Mouse (Mus musculus) midbrain, embryonic 14.5 days (tissue): ENCODE data around the gene Fam186a. TPM values are rescaled to one million over a fixed set of nuclear protein-coding genes. Genes with fewer than 3 reads are reported as not detected.

ENCODE experiments used
- ATAC-seq: fragments of 200-750 bp; cut with Nextera tagmentation; 2 replicates; pipeline ENCODE4 v1.8.0; 2017; ENCODE audit warnings: moderate number of reproducible peaks, moderate library complexity; ENCODE audit not compliant: low FRiP score, low TSS enrichment
- DNase-seq: peaks from one replicate; pipeline ENCODE4 v3.0.0-alpha.2; 2015
- H3K27ac ChIP-seq: fragments of 300-500 bp; sonication (generic); replicated peaks from 2 replicates; pipeline ENCODE4 v1.5.1; 2014; ENCODE audit warnings: mild to moderate bottlenecking, low read depth, low read length, moderate library complexity
- H3K27me3 ChIP-seq: fragments of 300-500 bp; sonication (generic); 2 replicates; pipeline ENCODE4 v1.6.1; 2014; ENCODE audit warnings: low read length, control low read depth, mixed read lengths; ENCODE audit not compliant: control insufficient read depth, insufficient read depth
- H3K36me3 ChIP-seq: fragments of 300-500 bp; sonication (generic); 2 replicates; pipeline ENCODE4 v1.6.1; 2014; ENCODE audit warnings: low read length, control low read depth; ENCODE audit not compliant: control insufficient read depth, insufficient read depth
- H3K4me1 ChIP-seq: fragments of 300-500 bp; sonication (generic); 2 replicates; pipeline ENCODE4 v1.6.1; 2014; ENCODE audit warnings: mild to moderate bottlenecking, antibody characterized with exemption, low read length, control low read depth; ENCODE audit not compliant: control insufficient read depth, insufficient read depth
- H3K4me2 ChIP-seq: fragments of 300-500 bp; sonication (generic); 2 replicates; pipeline ENCODE4 v1.6.1; 2014; ENCODE audit warnings: mild to moderate bottlenecking, low read length, moderate library complexity
- H3K4me3 ChIP-seq: fragments of 300-500 bp; sonication (generic); replicated peaks from 2 replicates; pipeline ENCODE4 v1.5.1; 2014; ENCODE audit warnings: low read depth, low read length
- H3K9ac ChIP-seq: fragments of 300-500 bp; sonication (generic); replicated peaks from 2 replicates; pipeline ENCODE4 v1.6.1; 2014; ENCODE audit warnings: mild to moderate bottlenecking, low read length, moderate library complexity
- H3K9me3 ChIP-seq: fragments of 300-500 bp; sonication (generic); 2 replicates; pipeline ENCODE4 v1.6.1; 2016; ENCODE audit warnings: low read length, control low read depth, mixed read lengths; ENCODE audit not compliant: control insufficient read depth
- WGBS: fragments of 180-500 bp; shearing (Covaris S2); extraction: QIAGEN DNeasy Blood & Tissue Kit; methylation state at CpG from one replicate; pipeline ENCODE4 v1.1.7; 2014; 5-methylcytosine and 5-hydroxymethylcytosine counted together
- polyA plus RNA-seq: library from polyadenylated mRNA; unstranded; fragments of >200 nt; fragmentation: Nextera tagmentation; extraction: Ambion mirVana; gene quantifications from 2 replicates; pipeline ENCODE4 v1.2.1, GENCODE M21; 2014

The Fam186a gene
- polyA plus RNA-seq, 1 experiment from 2014 or later, result not detected

DNA sequence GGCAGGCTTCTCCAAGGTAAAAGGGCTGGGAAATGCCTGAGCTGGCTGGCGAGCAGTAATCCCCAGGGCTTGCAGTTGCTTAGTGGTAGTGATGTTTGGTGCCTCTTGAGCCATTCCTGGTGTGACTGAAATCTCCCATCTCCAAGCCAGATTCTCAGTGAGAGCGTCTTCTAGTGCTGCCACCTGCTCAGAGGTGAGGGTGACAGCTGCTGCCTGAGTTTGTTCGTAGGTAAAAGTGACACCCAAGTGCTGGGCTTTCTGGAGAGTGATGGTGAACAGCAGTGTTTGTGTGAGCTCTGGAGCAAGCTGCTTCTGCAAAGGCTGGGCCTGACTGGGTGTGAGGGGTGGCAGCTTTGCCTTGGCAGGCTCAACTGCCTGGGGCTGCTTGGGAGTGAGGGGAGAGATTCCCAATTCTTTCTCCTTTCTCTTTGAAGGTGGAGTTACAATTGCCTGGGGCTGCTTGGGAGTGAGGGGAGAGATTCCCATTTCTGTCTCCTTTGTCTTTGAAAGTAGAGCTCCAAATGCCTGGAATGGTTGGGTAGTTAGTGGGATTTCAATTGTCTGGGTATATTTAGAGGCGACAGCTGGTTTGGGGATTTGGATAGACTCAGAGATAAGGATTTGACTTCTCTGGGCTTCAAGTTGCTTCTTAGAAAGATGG is 25.8 kb downstream of the Fam186a start:
- WGBS, result 67% methylated on average over 4 of the region's 4 CpGs
- Histone ChIP-seq H3K4me2 (no peak overlapping the region), H3K27me3 (no peaks in the 10 kb centered on the region), H3K27ac (no peak overlapping the region), H3K9ac (no peak overlapping the region), H3K36me3 (no peaks in the 10 kb centered on the region), H3K4me1 (no peaks in the 10 kb centered on the region), H3K9me3 (no peaks in the 10 kb centered on the region), H3K4me3 (no peak overlapping the region)
- peak; percentile 22 for DNase-seq
- no peak for ATAC-seq

DNA sequence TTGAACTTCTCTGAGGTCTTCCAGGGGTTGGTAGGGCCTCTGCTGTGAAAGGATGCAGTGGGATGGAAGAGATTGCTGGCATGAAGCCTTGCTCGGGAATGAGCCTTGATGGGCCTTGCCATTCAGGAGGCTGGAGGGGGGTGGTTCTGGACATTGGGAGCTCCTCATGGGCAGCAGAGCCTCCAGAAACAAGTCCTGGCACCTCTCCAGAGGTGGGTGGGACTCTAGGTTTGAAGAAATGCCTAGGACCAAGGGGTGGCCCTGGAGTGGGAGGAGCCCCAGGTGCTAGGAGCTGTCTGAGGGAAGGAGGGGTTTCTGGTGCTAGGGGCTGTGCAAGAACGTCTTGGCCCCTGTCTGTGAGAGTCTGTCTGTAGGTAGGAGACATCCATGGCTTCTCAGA is 26.4 kb downstream of the Fam186a start:
- ATAC-seq, result no peak
- no peaks in the 10 kb centered on the region for H3K4me1 ChIP-seq
- DNase-seq, result no peak
- no peaks in the 10 kb centered on the region for H3K27me3 ChIP-seq
- H3K9me3 ChIP-seq, result no peaks in the 10 kb centered on the region
- no peak overlapping the region for H3K9ac ChIP-seq
- H3K36me3 ChIP-seq, result no peaks in the 10 kb centered on the region
- H3K27ac ChIP-seq, result no peak overlapping the region
- no peak overlapping the region for H3K4me3 ChIP-seq
- WGBS, result 69% methylated on average over 2 of the region's 2 CpGs
- H3K4me2 ChIP-seq, result no peak overlapping the region

DNA sequence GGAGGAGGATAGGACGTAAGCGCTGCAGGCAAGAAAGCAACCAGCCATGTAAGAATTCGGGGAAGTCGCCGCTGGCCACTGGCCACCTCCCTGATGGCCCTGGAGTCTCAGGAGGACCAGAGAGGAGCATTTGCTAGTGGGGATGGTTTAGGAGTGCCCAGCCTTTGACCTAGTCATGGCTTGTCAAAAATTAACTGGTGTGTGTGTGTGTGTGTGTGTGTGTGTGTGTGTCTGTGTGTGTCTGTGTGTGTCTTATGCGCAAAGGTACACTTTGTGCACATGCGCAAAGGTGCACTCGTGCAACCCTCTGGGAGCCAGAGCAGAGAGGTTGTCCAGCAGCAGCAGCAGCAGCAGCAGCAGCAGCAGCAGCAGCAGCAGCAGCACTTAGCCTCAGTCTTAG is 29.0 kb downstream of the Fam186a start:
- no peak overlapping the region for H3K27ac ChIP-seq
- WGBS, result 89% methylated on average over 8 of the region's 8 CpGs
- no peak overlapping the region for H3K9ac ChIP-seq
- DNase-seq, result no peak
- no peaks in the 10 kb centered on the region for H3K9me3 ChIP-seq
- no peaks in the 10 kb centered on the region for H3K27me3 ChIP-seq
- H3K36me3 ChIP-seq, result no peaks in the 10 kb centered on the region
- H3K4me3 ChIP-seq, result no peak overlapping the region
- ATAC-seq, result no peak
- H3K4me1 ChIP-seq, result no peaks in the 10 kb centered on the region
- no peak overlapping the region for H3K4me2 ChIP-seq

DNA sequence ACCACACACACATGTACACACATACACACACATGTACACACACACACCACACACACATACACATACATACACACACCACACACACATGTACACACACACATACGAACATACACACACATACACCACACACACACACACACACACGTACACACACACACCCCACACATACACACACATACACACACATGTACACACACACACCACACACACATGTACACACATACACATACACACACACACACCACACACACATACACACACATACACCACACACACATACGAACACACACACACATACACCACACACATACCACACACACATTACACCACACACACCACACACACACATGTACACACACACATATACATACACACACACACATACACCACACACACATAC is 30.2 kb downstream of the Fam186a start:
- Histone ChIP-seq H3K4me2 (no peak overlapping the region), H3K36me3 (no peaks in the 10 kb centered on the region)
- 95% methylated on average over 3 of the region's 3 CpGs for WGBS

DNA sequence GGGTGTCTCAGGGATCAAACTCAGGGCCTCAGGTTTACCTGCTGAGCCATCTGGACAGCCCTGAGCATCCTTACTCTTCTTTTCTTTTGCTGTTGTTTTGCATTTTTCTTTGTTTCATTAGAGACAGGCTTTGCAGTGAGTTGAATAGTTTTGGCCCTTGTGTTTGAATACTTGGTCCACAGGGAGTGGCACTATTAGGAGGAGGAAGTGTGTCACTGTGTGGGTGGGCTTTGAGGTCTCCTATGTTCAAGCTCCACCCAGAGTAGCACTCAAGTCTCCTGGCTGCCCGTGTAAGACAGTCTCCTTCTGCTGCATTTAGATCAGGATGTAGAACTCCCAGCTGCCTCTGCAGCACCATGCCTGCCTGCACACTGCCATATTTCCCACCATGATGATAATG is 32.4 kb downstream of the Fam186a start:
- 36% methylated on average over 1 of the region's 1 CpGs for WGBS
- H3K27me3 ChIP-seq, result no peaks in the 10 kb centered on the region
- no peak overlapping the region for H3K27ac ChIP-seq
- no peaks in the 10 kb centered on the region for H3K9me3 ChIP-seq
- H3K9ac ChIP-seq, result no peak overlapping the region
- H3K4me3 ChIP-seq, result no peak overlapping the region
- no peak overlapping the region for H3K4me2 ChIP-seq
- DNase-seq (no peak), ATAC-seq (no peak)
- no peaks in the 10 kb centered on the region for H3K36me3 ChIP-seq
- H3K4me1 ChIP-seq, result no peaks in the 10 kb centered on the region

More for the DNA sequence above, 30.2 kb downstream of the Fam186a start:
- H3K4me1 ChIP-seq, result no peaks in the 10 kb centered on the region
- ATAC-seq, result no peak
- no peak overlapping the region for H3K27ac ChIP-seq
- H3K27me3 ChIP-seq, result no peaks in the 10 kb centered on the region
- no peak overlapping the region for H3K4me3 ChIP-seq
- no peak overlapping the region for H3K9ac ChIP-seq
- no peak for DNase-seq
- H3K9me3 ChIP-seq, result no peaks in the 10 kb centered on the region

DNA sequence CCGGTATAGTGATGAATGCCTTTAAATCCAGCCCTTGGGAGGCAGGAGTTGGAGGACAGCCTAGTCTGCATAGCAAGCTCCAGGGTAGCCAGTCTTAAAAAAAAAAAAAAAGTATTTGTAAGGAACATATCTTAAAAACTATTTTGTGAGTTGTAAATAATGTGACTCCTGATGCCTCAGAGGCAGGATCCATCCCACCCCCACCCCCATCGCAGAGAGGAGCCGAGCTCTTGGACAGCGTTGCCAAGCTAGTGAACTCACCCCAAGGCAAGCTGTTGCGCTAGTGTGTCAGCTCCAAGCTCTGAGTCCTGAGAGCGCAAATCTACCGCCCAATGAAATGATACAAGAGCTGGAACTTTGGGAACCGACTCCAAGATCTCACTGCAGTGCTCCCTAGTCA is 35.6 kb downstream of the Fam186a start:
- no peak for ATAC-seq
- Histone ChIP-seq H3K9me3 (no peaks in the 10 kb centered on the region), H3K9ac (no peak overlapping the region), H3K27me3 (no peaks in the 10 kb centered on the region), H3K27ac (no peak overlapping the region), H3K4me3 (no peak overlapping the region), H3K36me3 (no peaks in the 10 kb centered on the region), H3K4me2 (no peak overlapping the region), H3K4me1 (no peaks in the 10 kb centered on the region)
- WGBS, result 90% methylated on average over 8 of the region's 8 CpGs
- DNase-seq, result no peak

DNA sequence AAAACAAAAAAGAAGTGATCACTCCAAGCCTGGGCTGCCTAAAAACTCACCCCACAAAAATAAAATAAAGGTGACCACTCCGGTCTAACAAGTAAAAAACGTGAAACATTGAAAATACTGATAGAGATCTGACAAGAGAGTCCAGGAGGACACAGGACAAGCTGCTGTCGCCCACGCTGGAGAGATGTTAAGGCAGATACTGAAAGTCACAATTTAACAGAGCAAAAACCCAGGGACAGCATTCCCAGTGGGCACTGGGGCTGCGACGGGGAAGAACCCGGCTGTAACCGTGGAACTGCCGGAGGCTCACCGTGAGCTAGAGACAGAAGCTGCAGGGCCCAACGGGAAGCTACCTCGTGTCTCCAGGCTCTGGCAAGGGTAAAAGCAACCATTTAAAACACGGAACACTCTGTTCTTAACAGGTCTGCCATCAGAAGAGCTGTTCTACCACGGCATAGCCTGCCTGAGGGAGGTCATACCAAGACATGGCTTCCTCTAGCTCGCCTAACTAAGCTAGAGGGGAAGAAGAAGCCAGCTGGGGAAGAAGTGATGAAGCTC is 47.2 kb downstream of the Fam186a start:
- DNase-seq (no peak), ATAC-seq (no peak)
- H3K36me3 ChIP-seq, result no peaks in the 10 kb centered on the region
- no peak overlapping the region for H3K4me3 ChIP-seq
- 87% methylated on average over 15 of the region's 15 CpGs for WGBS
- no peak overlapping the region for H3K9ac ChIP-seq
- no peak overlapping the region for H3K27ac ChIP-seq
- H3K4me2 ChIP-seq, result no peak overlapping the region
- H3K27me3 ChIP-seq, result no peaks in the 10 kb centered on the region
- no peaks in the 10 kb centered on the region for H3K9me3 ChIP-seq
- no peaks in the 10 kb centered on the region for H3K4me1 ChIP-seq

DNA sequence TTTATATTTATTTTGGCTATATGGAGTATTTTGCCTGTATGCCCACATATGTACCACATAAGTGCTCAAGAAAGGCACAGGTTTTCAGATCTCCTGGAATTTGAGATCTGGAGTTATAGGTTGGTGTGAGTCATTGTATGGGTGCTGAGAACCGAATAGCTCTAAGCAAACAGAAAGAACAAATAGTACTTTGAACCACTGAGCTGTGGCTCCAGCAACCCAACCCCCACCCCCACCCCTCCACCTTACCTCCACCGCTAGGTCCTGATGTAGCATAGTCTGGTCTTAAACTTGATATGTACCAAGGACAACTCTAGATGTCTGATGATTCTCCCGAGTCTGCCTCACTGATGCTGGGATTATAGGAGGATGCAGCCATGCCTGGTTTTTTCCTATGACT is 49.6 kb downstream of the Fam186a start:
- H3K36me3 ChIP-seq, result no peaks in the 10 kb centered on the region
- 83% methylated on average over 3 of the region's 3 CpGs for WGBS

DNA sequence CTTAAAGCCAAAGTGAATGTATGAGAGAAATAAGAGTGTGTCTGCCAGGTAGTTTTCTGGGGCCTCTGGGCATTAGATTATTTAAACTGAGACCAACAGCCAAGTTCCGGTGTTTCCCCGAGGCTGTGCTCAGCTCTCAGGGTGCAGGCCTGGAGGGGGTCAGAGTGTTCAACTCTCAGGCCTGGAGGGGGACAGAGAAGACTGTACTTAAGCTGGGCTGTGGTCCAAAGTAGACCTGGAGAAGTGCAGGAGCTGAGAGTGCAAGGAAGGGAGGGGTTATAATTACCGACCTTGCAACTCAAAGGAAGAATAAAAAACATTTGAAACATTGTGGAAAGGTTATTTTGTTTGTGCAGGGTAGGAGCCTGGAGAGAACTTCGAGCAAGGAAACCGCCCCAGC is 52.2 kb downstream of the Fam186a start:
- Histone ChIP-seq H3K4me1 (no peaks in the 10 kb centered on the region), H3K4me2 (no peak overlapping the region), H3K36me3 (no peaks in the 10 kb centered on the region), H3K27me3 (no peaks in the 10 kb centered on the region), H3K4me3 (no peak overlapping the region), H3K9me3 (no peaks in the 10 kb centered on the region), H3K9ac (no peak overlapping the region), H3K27ac (no peak overlapping the region)
- WGBS, result 81% methylated on average over 5 of the region's 5 CpGs
- DNase-seq, result no peak
- ATAC-seq, result no peak

More for the DNA sequence above, 49.6 kb downstream of the Fam186a start:
- no peak overlapping the region for H3K9ac ChIP-seq
- H3K4me2 ChIP-seq, result no peak overlapping the region
- ATAC-seq (no peak), DNase-seq (no peak)
- H3K27me3 ChIP-seq, result no peaks in the 10 kb centered on the region
- no peaks in the 10 kb centered on the region for H3K4me1 ChIP-seq
- no peaks in the 10 kb centered on the region for H3K9me3 ChIP-seq
- no peak overlapping the region for H3K27ac ChIP-seq
- no peak overlapping the region for H3K4me3 ChIP-seq
